Mouse (Mus musculus) right cerebral cortex, adult 2 months (tissue): ENCODE measurements around the gene Prss43.
A peak's percentile ranks its signal among the peaks of the same experiment; 100 is the strongest.
"Not testable (repeated sequence)": the region's sequence is repeated elsewhere in the genome, so short reads cannot be mapped to it uniquely, and the experiment has no call there.

Source experiments
- DNase-seq, 2 experiments: peaks; one replicate each; pipeline ENCODE4 v3.0.0; 2021 to 2022; ENCODE audit warnings: low spot score in 2 of 2

The Prss43 gene

DNA sequence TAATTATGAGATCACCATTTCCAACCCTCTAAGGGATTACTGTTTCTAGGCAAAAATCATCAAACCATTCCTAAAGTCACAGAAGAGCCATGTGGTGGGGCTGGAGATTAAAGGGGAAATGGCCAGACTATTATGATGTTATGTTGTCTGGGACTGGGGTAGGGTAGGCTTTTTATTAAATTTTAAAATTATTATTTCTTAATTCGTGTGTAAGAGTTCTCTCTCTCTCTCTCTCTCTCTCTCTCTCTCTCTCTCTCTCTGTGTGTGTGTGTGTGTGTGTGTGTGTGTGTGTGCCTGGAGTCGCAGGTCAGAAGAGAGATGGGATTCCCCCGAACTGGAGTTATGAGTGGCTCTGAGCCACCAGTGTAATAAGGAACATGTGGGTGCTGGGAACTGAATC, at the start of gene Prss43:
Gene Prss43 (plus strand): TSS at position 301 of the 400 bp plus-strand sequence.
- DNase-seq, result no peak

DNA sequence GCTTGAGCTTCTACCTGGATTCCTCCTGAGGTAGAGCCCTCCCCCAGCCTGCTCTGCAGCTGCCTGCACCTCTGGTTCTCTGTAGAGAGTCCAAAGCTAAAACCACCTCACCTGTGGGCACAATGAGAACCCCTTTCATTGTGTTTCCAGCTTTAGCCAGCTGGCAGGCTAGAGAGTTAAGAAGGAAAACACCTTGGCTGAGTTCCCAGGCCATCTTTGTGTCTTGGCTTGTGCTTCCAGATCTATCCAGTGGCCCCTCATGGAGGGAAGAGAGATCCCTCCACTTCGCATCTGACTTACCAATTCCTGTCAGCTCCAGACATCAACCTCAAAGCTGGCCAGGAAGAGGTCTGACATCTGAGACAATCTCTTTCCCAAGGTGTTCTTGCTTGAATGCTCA, 48.4 kb upstream of the Prss43 start:
- no peak for DNase-seq

DNA sequence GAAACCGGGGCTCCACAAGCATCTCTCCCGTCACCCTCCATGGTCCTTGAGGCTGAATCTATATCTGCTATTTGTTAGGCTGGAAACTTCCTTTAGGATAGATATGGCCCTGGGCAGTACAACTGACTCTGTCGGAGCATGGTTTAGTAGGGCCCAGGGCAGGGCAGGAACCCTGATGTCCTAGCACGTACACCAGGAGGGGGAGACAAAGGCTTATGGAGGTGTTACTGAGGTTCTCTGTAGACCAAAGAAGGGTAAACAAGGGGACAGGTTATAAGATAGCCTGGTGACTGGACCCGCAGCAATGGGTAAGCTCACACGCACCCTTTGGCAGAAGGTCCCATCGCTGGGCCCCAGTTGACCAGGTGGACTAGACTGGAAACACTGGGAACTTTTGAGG, 47.9 kb upstream of the Prss43 start:
- DNase-seq, result no peak

DNA sequence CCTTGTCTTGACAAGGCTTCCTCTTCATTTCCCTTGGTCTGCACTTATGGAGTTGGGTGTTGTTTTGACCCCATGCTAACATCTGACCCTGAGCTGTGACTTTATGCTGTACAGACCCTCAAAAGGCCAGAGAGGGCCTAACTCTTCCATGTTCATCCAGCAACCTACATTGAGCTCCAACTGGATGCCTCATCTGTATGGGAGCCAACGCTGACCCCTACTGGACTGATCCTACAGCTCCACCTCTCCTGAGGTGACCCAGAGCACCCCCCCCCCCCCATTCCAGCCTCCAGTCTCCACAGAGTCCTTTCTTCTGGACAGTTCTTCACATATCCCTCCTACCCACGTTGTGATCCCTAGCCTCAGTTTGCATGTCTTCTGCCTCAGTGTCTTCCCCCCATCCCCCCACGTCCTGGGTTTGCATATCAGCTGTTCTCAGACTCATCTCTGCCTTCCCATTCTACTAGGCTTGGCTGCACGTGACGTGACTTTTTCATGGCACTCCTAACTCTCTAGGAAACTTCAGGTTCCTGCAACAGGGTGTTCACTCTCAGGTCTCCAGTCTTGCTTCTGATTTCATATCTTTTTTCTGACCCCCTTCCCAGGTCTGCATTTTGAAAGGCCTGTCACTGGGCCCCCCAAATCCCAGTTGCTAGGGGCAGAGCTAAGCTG, 47.1 kb upstream of the Prss43 start:
- DNase-seq, result no peak

DNA sequence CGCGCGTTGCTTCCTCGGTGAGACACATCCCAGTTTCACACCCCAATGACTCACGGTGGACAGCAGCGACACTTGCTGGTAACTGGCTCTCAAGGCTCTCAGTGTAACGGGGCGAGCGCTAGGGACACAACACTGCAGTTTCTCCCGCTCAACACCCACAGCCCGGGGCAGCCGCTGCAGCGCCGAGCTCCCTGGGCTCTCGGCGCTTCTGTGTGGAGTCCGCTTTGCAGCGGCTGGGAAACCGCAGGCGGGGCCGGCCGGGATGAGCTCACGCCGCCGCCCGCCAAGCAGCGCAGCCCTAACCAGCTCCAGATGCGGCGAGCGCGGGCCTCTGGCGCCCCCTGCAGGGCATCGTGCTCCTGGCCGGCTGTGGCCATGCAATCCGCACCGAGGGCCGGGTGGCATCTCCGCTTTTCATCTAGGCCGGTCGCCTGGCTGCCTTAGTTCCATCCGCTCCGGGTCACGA, 45.2 kb upstream of the Prss43 start:
- DNase-seq, result peak; percentile 93 to 95

DNA sequence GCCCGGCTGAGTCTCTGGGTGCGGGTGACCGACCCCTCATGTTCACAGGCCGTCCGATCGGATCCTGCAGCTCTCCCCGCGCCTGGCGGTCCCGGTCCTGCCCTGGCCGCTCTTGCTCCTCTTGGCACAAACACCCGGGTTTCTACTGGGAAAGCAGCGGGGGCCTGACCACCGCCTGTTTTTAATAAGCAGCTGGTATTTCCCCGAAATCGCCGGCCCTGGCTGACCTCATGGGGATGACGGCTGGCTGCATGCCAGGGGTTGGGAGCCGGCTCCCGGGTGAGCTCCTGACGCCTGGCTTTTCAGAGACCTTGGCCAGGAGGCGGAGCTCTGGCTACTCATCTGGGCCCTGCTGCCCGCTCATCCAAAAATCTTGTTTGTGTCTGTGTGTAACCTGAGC, 44.8 kb upstream of the Prss43 start:
- peak; percentile 60 to 67 for DNase-seq

DNA sequence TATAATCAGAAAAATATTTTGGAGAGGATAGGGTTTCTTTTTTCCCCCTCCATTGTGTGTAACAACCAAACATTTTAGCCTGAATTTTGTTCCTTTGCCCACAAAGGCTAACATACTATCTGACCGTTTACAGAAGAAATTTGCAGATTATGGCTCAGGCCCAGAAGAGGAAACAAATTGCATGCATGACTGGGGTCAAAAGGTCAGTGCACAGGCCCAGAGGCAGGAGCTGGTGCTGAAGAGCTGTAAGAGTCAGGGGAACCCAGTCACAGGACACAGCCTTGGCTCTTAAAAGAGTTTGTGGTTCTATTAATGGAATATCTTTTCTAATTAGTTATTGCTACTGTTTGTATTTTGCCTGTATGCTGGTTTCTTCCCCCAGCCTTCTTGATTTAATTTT, 42.9 kb upstream of the Prss43 start:
- no peak for DNase-seq

DNA sequence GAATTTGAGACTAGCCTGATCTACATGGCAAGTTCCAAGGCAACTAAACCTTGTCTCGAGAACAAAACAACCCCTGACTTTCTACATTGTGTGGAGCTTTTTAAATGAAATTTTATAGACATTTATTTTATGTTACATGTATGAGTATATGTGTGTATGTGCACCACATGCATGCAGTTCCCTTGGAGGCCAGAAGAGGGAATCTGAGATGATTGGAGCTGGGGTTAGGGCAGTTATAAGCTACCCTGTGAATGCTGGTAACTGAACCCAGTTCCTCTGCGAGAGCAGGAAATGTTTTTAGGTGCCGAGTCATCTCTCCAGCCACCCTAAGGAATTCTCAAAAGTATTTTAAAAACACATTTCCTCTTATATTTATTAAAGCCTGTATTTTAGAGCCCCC, 38.3 kb upstream of the Prss43 start:
- no peak for DNase-seq

DNA sequence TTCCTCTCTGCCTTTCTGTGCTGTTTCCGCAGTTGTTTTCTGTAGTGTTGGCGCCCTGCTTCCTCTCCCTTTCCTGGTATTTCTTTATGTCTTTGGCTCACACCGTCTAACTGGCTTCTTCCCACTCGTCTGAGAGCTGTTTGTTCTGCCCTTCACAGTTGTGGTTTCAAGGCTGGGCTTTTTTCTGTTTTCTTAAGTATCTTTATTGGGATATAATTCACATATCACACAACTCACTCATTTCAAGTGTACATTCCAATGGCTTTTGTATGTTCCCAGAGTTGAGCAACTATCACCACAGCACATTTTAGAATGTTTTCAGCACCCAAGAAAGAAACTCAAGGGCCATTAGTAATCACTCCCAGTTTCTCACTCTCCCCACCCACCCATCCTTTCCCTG, 36.0 kb upstream of the Prss43 start:
- no peak for DNase-seq

DNA sequence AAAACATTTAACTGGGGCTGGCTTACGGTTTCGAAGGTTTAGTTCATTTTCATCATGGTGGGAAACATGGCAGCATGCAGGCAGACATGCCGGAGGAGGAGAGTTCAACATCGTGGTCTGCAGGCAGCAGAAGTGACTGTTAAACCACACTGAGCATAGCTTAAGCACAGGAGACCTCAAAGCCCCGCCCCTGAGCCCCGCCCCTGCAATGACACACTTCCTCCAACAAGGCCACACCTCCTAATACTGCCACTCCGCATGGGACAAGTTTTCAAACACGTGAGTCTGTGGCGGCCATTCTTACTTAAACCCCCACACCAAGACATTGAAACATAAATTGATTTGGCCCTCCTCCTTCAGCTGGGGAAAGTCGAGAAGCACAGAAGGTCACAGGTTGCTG, 29.5 kb upstream of the Prss43 start:
- no peak for DNase-seq

DNA sequence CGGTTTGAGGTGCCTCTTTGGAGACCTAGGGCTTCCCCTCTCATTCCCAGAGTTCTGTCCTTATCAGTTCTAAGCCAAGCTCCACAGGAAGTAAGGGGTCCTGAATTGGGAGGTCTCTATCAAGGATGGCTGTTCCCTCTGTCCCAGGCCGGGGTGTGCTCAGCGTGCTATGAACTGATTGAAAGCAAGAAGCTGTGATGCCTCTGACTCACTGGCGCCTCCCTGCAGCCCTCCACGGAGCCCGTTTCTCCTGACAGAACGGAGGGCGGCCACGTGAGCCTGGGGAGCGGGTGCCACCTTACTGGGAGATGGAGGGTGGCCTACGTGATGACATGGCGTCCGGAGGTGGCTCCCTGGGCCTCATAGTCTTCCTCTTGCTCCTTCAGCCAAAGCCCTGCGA, 28.6 kb upstream of the Prss43 start, which contains the start of gene Prss42:
Gene Prss42 (plus strand): TSS at position 301 of the 400 bp plus-strand sequence.
- DNase-seq, result no peak

DNA sequence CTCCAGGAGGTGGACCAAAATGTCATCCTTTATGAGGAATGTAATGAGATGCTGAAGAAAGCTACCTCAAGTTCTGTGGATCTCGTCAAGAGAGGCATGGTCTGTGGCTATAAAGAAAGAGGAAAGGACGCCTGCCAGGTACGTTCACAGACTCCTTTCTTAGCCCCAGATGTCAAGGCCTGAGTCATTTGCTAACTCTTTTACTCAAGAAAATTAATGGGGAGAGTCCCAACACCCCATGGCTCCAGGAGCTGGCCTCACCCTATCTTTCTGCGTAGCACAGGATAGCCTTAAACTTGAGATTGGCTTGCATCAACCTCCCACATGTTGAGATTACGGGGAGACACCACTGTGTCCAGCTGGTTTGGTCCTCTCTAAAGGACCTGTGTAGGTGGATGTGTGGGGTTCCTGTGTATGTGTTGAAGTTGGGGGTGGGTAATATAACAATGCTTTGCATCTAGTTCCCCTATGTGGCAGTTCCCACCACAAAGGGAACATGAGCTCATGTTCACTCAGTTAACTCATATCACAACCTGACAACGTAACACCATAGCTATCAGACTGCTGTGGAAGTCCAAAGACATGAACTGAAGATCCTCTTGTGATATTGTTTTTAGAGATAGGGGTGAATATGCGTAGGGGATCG, 25.5 kb upstream of the Prss43 start:
- DNase-seq, result no peak

DNA sequence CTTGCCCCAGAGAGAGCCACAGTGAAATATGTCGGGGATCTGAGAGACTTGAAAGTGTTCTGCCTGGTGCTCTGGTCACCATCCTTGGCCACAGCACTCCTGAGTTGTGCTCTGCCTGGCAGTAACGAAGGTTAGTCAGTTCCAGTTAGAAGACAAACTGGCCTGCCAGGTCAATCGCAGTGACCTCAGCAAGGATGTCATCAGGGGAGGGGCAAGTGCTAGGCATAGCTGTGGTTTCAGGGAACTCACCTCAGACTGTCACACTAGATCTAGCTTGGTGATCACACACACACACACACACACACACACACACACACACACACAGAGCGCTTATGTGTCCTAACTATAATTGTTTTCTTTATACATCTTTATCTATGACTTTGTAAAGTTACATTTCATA, 23.2 kb upstream of the Prss43 start:
- DNase-seq, result no peak

DNA sequence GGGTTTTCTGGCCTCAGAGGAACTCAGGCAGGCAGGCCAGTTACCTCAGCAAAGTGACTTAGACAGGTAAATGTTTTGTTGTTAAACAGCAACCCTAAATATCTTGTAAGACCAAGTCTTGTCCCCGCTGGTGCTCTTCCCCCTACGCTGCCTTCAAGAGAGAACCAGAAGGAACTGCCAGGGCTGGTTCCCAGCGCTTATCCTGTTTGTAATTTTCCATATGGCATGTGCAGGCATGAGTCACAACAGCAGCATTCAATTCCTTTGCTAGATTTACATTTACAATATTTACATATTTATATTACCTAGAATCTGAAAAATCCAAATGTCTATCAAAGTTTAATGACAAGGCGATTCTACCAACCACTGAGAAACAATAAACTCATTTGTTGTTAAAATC, 16.4 kb upstream of the Prss43 start:
- peak in 1 of 2 experiments; percentile 8 for DNase-seq

DNA sequence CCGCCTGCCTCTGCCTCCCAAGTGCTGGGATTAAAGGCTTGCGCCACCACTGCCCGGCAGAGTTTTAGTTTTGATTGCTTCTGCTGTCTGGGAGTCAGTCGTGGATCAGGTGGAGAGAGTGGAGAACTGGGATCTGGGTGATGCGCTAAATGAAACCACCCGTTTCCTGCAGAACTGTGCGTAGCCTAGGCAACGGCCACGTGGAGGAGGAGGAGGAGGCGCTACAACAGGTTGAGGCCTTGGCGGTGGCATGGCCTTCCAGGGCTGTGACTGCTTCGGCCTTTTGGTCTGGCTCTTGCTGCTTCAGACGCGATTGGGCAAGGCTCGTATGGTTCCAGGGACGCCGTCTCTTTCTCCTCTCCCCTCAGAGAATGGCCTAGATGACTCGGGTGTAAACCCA, 12.7 kb upstream of the Prss43 start, which contains the start of gene Prss44:
Gene Prss44 (plus strand): TSS at position 206 of the 400 bp plus-strand sequence.
- no peak for DNase-seq

DNA sequence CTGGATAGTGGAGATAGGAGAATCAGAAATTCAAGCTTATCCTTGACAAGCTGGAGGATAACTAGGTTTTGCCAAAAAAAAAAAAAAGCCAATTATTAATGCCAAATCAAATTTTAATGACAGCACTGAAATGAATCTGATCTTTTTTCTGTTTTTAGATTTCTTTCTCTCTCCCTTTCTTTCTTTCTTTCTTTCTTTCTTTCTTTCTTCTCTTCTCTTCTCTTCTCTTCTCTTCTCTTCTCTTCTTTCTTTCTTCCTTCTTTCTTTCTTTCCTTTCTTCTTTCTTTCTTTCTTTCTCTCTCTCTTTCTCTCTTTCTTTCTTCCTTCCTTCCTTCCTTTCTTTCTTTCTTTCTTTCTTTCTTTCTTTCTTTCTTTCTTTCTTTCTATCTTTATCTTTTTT, 5.9 kb upstream of the Prss43 start:
- not testable (repeated sequence) for DNase-seq

DNA sequence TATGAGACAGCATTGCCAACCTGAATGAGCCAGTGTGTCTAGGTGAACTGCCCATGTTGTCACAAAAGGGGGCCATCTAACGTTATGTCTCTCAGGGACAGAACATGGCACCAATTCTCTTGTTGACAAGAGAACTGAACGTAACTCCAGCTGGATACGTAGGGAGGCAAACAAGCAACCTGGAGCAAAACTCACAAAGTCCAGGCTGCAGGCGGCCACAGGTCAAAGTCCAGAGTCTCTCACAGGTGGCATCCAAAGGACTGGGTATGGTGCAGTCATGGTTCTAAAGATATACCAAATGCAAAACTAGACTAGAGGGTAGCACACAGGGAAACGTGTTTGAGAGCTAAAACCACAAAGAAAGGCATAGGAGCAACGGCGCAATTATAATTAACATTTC, 5.1 kb upstream of the Prss43 start:
- DNase-seq, result no peak

DNA sequence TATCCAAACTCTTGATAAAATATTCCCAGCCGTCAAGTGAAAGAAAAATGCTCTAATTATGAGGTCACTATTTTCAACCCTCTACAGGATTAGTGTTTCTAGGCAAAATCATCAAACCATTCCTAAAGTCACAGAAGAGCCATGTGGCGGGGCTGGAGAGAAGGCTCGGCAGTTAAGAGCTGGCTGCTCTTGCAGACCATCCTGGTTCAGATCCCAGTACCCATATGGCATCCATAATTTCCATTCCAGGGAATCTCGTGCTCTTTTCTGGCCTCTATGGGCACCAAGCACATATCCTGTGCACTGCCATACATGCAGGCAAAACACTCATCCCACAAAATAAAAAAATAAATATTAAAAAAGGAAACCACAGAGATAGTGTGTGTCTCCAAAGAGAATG, 1.1 kb upstream of the Prss43 start:
- no peak for DNase-seq

DNA sequence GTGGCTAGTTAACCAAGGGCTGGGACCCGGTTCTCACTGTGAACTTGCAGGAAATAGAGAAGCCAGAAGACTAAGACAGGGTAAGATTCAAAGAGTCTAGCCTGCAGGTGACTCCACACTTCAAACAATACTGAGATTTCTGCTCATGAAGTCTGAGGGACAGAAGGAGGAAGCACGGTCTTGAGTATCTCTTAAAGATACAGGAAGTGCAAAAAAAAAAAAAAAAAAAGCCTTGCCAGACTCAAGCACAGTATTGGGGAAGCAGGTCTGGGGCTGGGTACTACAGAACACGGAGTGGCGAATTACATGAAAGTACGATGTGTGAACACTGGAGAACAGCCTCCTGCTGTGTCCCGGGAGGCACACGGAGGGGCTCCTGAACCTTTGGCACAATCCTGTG, 658 bp upstream of the Prss43 start:
- no peak for DNase-seq

DNA sequence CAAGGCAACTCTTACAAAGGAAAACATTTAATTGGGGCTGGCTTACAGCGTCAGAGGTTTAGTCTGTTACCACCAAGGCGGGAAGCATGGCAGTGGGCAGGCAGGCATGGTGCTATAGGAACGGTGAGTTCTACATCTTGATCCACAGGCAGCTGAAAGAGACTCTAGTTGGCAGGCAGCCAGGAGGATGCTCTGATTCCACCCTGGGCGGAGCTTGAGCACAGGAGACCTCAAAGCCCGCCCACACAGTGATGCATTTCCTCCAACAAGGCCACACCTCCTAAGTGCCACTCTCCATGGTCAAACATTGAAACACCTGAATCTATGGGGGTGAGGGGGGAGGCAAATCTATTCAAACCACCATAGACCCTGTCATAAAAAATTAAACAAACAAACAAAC, 6.5 kb downstream of the Prss43 start:
- no peak for DNase-seq

DNA sequence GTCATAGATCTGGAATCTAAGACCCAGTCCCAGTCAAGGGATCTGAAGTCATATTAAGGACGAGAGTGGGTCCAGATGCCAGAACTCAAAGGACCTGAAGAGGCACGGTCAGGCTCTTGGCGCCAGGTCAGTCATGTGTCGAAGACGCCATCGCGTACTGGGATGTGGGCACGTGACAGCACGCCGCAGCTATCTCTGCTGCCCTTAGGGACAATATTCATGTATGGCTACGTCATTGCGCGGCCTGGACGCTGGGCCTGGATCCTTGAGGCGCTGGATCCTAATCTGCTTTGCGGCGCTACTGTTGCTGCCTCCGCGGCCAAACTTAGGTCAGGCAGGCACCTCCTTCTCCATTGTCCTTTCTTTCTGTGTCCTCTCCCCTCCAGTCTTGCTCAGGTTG, 7.9 kb downstream of the Prss43 start, which contains the start of gene Prss45:
Gene Prss45 (plus strand): TSS at position 178 of the 400 bp plus-strand sequence.
- DNase-seq, result no peak

DNA sequence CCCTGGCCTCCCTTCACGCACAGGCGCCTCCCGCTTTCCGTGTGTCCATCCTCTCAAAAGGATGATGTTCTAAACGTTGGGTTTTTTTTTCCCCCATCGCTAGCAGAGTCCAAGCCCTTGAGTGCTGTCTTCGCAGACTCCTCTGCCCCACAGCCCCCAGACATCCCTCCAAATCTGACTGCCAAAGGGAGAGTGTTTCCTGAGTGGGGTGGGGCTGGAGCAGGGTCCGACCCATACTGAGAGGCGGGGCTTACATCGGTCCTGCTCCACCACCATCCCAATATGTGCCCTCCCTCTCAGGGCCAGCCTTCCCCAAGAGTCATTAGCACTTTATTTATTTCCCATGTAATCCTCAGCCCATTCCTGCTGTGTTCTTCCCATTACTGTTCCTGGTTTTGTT, 8.5 kb downstream of the Prss43 start:
- DNase-seq, result no peak

DNA sequence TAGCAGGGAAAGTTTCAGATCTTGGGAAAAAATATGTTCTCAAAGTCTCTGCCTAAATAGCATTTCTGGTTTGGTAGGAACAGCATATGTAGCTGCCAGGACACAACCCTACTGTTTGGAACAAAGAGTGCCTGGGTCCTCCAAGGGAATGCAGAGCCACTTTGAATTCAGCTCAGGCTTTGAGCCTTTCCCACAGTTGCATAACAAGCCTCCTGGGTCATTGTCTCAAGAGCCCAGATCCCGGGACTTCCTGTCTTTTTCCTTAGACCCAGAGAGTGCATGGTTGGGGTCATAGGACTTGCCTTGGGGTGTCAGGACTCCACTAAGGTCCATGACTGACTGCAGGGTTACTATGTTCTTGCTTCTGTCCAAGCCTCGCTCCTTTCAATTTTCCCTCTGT, 9.6 kb downstream of the Prss43 start:
- DNase-seq, result peak in 1 of 2 experiments; percentile 30
